Mouse (Mus musculus): ENCODE data around the gene Sf3b4. TPM values are rescaled to one million over a fixed set of nuclear protein-coding genes. Genes with fewer than 3 reads are reported as not detected.

Sf3b4 gene
- polyA plus RNA-seq (2017; shearing (Covaris generic)), result 10 to 100 TPM; 65.6 to 75.0 TPM

- peak; percentile 98 for ATAC-seq
Measured at GRCm38 (mm10) chr3:96172197-96173178, at the start of gene Sf3b4. TSS of gene Sf3b4 (plus strand) at chr3:96172332.

GRCm38 (mm10) chr3:96124235-96124634 is 47.9 kb upstream of the Sf3b4 start:
- ATAC-seq, result no peak

GRCm38 (mm10) chr3:96128128-96128527 is 44.0 kb upstream of the Sf3b4 start:
- ATAC-seq, result no peak

DNA sequence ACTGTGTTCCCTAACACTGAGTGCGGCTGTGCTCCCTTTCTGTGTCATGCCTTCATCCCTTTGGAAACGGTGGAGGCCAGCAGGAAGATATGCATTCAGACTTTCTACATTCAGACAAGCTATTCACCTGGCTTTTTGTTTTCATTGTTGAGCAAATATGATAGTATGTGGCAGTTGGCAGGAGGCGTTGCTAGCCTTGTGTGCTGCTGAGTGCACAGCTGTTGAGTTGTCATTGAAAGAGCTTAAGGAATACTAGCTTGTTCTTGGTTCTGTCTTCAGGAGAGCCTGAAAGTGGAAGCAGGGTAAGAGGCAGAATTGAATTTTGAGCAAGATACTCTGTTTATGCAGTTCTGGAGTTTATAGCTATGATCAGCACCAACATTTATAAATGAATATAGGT is 39.7 kb upstream of the Sf3b4 start:
- no peak for ATAC-seq

GRCm38 (mm10) chr3:96133327-96133905 is 38.7 kb upstream of the Sf3b4 start:
- no peak for ATAC-seq

DNA sequence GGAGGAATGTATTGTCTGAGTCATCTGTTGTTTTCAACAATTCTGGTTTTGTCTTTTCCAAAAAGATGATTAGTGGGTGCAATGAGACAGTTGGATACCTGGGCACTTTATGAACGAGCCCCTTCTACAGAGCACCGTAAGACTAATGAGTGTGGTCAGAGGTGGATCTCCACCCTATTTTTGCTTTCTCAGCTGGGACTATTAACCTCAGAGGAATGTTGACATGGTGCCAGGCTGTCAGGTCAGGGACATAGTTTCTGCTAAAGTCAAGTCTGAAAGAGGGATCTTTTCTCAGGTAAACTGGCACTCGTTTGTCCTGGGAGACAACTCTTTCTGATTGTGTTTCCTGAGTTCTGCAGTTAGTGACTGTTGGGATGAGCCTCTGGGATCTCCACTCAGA is 37.1 kb upstream of the Sf3b4 start:
- ATAC-seq, result no peak

DNA sequence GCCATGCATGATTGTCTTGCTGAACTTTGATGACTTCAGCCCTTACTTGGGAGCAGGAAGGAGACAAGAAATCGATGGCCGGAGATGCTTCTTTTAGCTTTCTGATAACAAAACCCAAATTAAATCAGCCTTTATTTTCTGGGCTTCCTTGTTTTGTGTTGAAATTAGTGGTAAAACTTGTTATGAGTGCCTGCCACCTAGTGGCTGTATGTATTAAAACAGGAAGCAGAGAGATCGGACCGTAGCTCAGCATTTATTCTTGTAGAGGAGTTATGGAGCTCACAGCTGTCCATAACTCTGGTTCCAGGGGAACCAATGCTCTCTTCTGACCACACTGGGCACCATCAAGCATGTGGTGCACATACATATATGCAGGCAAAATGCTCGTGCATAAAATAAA is 24.2 kb upstream of the Sf3b4 start:
- peak; percentile 54 for ATAC-seq

DNA sequence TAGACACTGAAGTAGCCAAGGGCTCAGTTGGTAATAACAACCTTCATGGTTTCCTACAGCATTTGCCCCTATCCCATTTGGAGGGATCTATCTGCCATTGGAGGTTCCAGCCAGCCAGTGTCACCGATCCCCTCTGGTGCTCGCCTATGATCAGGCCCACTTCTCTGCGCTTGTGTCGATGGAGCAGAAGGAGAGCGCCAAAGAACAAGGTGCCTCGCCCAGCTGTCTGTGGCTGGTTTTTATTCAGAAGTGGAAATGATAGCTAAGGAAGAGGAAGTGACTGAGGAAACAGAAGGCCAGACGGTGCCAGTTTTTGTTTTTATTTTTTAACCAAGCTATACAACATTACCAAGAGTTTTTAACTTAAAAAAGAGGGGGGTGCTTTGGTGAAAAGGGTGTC is 20.3 kb upstream of the Sf3b4 start:
- no peak for ATAC-seq

GRCm38 (mm10) chr3:96152611-96153010 is 19.5 kb upstream of the Sf3b4 start:
- ATAC-seq, result no peak

- ATAC-seq, result no peak
Measured at GRCm38 (mm10) chr3:96155501-96155900, 16.6 kb upstream of the Sf3b4 start.

- ATAC-seq, result no peak
Measured at GRCm38 (mm10) chr3:96159820-96160219, 12.3 kb upstream of the Sf3b4 start.

DNA sequence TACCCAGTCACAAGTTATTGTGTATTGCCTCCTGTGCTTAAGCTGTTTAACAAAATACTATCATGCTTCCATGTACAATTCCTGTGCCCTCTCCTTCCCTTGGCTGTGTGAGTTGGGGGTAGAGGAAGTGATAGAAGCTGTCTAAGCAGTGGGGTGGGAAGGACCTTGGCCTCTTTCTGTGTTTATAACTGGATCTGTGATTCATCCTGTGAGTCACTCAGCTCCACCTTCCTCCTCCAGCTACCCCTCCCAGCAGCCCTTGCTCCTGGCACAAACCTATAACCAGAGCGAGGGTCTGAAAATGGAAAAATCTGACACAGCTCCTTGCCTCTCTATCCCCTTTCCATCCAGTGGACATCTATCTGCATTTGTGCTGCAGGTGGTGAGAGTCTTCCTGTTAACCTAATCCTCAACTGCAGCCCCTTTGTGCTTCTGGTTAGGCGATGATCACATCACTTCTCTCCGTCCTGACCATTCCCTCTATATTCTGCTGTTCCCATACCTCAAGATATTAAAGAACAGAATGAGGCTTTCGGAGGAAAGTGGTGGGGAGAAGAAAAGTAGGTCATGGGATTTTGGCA is 11.8 kb upstream of the Sf3b4 start:
- no peak for ATAC-seq

- ATAC-seq, result peak; percentile 62
Measured at GRCm38 (mm10) chr3:96160803-96161516, 11.2 kb upstream of the Sf3b4 start.

GRCm38 (mm10) chr3:96161869-96162840 is 10.0 kb upstream of the Sf3b4 start, which contains the start of gene Mtmr11:
TSS of gene Mtmr11 (plus strand) at chr3:96162004.
- ATAC-seq, result peak; percentile 40

DNA sequence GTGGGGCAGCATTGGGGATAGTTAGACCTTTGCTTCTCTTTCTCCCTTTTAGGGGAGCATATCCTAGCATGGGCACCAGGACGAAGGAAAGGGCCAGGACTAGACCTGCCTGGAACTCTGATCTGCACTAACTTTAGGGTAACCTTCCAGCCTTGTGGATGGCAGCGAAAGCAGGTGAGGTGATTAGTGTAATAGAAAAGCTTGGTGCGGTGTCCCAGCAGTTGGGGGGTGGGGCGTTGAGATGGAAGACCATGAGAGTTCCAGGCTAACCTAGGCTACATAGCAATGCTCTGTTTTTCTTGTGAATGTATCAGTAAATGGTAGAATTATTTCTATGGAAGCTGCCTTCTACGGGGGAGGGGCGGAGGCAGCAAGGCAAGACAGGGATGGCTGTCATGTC is 9.1 kb upstream of the Sf3b4 start:
- ATAC-seq, result no peak

DNA sequence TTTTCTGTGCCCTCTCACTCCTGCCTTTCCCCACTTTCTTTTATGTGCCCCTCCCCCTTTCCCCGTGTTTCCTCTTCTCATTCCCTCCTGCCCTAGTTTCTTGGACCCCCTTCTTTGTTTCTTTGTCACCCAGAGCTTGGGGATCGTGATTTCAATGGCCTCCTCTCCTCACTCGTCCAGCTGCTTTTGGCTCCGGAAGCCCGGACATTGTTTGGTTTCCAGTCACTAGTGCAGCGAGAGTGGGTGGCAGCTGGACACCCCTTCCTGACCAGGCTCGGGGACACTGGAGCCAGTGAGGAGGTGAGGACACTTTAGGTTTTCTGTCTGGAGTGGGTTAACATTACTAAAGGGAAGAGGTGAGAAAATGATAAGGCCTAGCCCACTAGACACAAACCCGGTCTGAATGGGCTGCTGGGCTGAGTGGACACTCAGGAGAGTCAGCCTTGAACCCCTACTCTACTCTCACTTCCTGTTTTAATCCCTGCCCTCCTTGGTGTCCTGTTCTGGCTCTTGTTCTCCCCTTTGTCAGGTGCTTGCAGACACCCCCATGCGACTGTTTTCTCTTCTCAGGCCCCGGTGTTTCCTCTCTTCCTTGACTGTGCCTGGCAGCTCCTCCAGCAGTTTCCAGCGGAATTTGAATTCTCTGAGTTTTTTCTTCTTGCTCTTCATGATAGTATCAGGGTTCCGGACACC is 3.5 kb upstream of the Sf3b4 start:
- no peak for ATAC-seq

DNA sequence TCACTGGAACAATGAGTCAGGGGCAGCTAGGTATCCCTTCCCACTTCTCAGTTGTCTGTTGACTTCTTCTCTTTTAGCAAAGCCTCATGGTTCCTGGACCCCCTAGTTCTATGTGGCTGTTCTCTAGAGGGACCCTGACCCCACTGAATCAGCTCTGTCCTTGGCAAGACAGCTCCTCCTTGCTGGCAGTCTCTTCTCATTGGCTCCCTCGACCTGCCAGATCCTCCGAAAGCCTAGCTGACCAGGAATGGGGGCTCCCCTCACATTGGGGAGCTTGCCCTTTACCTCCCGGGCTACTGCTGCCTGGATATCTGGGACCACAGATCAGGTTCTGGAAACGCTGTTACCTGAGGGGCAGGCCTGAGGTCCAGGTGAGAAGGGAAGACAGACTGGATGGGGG is 1.9 kb upstream of the Sf3b4 start:
- ATAC-seq, result no peak

GRCm38 (mm10) chr3:96170976-96171545 is 1.1 kb upstream of the Sf3b4 start:
- no peak for ATAC-seq

DNA sequence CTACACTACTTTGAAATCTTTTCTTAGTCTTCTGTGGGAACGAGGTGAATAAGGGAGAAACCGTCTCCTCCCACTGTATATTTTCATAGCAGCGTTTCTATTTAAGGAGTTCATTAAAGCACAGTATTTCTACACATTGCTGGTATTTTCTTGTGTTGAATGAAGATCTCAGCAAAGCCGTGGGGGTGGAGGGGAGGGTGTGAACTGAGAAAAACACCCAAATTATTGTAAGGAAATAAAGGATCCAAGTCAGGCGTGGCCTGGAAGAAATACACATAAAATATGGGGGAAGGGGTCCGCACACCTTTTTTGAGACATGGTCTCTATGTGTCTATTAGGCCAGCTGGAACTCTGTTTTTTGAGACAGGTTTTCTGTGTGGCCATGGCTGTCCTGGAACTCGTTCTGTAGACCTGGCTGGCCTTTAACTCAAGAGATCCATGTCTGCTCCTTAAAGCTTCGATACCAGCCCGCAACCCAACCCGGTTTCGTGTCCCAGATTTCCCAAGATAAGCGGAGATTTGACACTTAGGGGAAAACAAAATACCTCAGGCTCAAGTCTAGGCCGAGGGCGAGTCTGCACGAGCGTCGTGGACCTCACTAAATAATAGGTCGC is 442 bp upstream of the Sf3b4 start:
- peak; percentile 5 for ATAC-seq

DNA sequence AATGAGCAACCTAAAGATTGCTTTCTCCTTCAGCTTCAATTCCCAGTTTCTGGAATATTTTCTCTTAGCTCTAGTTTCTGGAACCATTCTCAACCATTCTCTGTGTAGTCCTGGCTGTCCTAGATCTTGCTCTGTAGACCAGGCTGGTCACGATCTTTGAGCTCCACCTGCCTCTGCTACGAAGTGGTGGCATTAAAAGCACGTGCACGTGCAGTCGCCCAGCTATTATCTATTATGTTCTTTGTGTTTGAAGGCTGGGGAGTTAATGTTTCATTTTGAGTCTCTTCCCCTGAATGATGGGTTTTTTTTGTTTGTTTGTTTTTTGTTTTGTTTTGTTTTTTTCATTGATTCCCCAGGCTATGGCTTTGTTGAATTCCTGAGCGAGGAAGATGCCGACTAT is 1.1 kb downstream of the Sf3b4 start:
- no peak for ATAC-seq
